Mouse (Mus musculus) testis, adult 2 months (tissue): Measurements from ENCODE around the gene Per1. TPM values are rescaled to one million over a fixed set of nuclear protein-coding genes. Genes with fewer than 3 reads are reported as not detected.

ENCODE experiments used
- H3K27ac ChIP-seq: fragments of 200-500 bp; 2 replicates; pipeline ENCODE4 v1.5.1; 2012; ENCODE audit warnings: low read depth, low read length; ENCODE audit not compliant: control insufficient read depth, insufficient read depth
- H3K27me3 ChIP-seq: fragments of 200-500 bp; 2 replicates; pipeline ENCODE4 v1.6.1; 2012; ENCODE audit warnings: mild to moderate bottlenecking, low read length, moderate library complexity; ENCODE audit not compliant: control insufficient read depth, insufficient read depth
- H3K36me3 ChIP-seq: fragments of 200-500 bp; 2 replicates; pipeline ENCODE4 v1.6.1; 2012; ENCODE audit warnings: mild to moderate bottlenecking, low read length; ENCODE audit not compliant: control insufficient read depth, insufficient read depth
- H3K4me1 ChIP-seq: fragments of 200-500 bp; 2 replicates; pipeline ENCODE4 v1.6.1; 2012; ENCODE audit warnings: low read length; ENCODE audit not compliant: control insufficient read depth, insufficient read depth
- H3K4me3 ChIP-seq: fragments of 200-500 bp; 2 replicates; pipeline ENCODE4 v1.5.1; 2012; ENCODE audit warnings: low read depth, mild to moderate bottlenecking, low read length, moderate library complexity, mixed read lengths; ENCODE audit not compliant: control insufficient read depth
- CTCF ChIP-seq: fragments of 200-500 bp; IDR thresholded peaks from 2 replicates; pipeline ENCODE4 v1.5.1; 2012; ENCODE audit warnings: low read depth, mild to moderate bottlenecking, inconsistent platforms, low read length, moderate library complexity; ENCODE audit not compliant: control insufficient read depth, insufficient read depth, insufficient replicate concordance
- POLR2A ChIP-seq: fragments of 200-500 bp; IDR thresholded peaks from 2 replicates; pipeline ENCODE4 v1.6.1; 2012; ENCODE audit warnings: low read depth, mild to moderate bottlenecking, inconsistent platforms, low read length, moderate library complexity; ENCODE audit not compliant: control insufficient read depth
- polyA plus RNA-seq: library from polyadenylated mRNA; depleted of rRNA; stranded (reverse); fragments of >200 nt; gene quantifications from 2 replicates; pipeline ENCODE4 v1.2.3, GENCODE M21; 2012

The Per1 gene
- polyA plus RNA-seq, 1 experiment = 103 TPM

DNA sequence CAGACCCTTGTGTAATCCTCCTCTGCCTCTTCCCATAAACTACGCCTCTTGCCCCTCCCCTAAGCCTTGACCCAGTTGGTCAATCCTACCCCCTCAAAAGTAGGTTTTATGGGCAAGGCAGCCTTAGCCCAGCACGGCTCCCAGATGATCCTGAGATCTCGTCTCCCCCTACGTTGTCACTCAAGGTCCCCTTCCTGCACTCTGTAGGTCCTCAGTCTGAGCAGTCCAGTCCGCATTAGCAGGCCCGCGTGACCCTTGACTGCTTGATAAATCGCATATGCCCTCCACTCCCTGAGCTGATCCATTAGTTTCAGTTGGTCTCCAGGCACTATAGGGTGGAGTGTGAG is 39.6 kb downstream of the Per1 start:
- no peaks in the 10 kb centered on the region for H3K27me3 ChIP-seq
- no peak overlapping the region for H3K27ac ChIP-seq
- peaks cover 8% of the 10 kb centered on the region for H3K4me1 ChIP-seq
- H3K4me3 ChIP-seq = peak overlapping the region; percentile 42
- TF ChIP-seq CTCF (no peak), POLR2A (no peak)
- H3K36me3 ChIP-seq = no peaks in the 10 kb centered on the region

GRCm38 (mm10) chr11:69135361-69135760 is 40.3 kb downstream of the Per1 start:
- Histone ChIP-seq H3K27me3 (no peaks in the 10 kb centered on the region), H3K4me1 (peaks cover 8% of the 10 kb centered on the region), H3K4me3 (no peak overlapping the region), H3K36me3 (no peaks in the 10 kb centered on the region), H3K27ac (no peak overlapping the region)
- TF ChIP-seq CTCF (no peak), POLR2A (no peak)

- Histone ChIP-seq H3K4me3 (no peak overlapping the region), H3K27ac (peak overlapping the region; percentile 57; the same call in 1 of the 2 replicates), H3K4me1 (no peaks in the 10 kb centered on the region), H3K36me3 (no peaks in the 10 kb centered on the region), H3K27me3 (no peaks in the 10 kb centered on the region)
- TF ChIP-seq CTCF = no peak
- no peak for TF ChIP-seq POLR2A
These were observed 52.5 kb downstream of the Per1 start for GRCm38 (mm10) chr11:69147546-69147945.

DNA sequence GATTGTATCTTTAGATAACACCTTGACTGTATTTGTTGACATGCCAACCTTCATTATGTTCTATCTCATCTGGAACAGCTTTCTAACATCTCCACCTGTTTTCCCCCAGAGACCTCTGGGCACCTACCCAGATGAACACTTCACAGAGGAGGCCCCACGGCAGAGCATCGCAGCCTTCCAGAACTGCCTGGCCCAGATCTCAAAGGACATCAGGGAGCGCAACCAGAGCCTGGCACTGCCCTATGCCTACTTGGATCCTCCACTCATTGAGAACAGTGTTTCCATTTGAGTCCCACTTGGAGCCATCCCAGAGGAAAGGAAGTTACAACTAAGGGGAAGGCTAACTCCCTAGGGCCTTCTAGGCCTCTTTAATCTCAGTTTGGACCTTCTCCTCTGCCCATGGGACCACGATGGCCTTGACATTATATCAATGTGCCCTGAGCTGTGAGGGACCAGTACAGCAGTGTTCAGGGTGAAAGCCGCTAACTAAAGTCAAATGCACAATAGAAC is 53.5 kb downstream of the Per1 start:
- no peaks in the 10 kb centered on the region for H3K36me3 ChIP-seq
- no peaks in the 10 kb centered on the region for H3K4me1 ChIP-seq
- no peak for TF ChIP-seq POLR2A
- no peak for TF ChIP-seq CTCF
- H3K27me3 ChIP-seq = no peaks in the 10 kb centered on the region
- H3K4me3 ChIP-seq = no peak overlapping the region
- H3K27ac ChIP-seq = 0 out of 2 replicates have a peak overlapping the region, but pooled peaks have one; percentile 2

- peak overlapping the region; percentile 34; the same call in 1 of the 2 replicates for H3K27ac ChIP-seq
- no peak overlapping the region for H3K4me3 ChIP-seq
- TF ChIP-seq POLR2A (no peak), CTCF (no peak)
- no peaks in the 10 kb centered on the region for H3K36me3 ChIP-seq
- no peaks in the 10 kb centered on the region for H3K4me1 ChIP-seq
- H3K27me3 ChIP-seq = no peaks in the 10 kb centered on the region
These were observed 54.7 kb downstream of the Per1 start for GRCm38 (mm10) chr11:69149728-69150127.

GRCm38 (mm10) chr11:69150444-69150843 is 55.4 kb downstream of the Per1 start:
- H3K27ac ChIP-seq = no peak overlapping the region
- no peaks in the 10 kb centered on the region for H3K36me3 ChIP-seq
- no peaks in the 10 kb centered on the region for H3K4me1 ChIP-seq
- TF ChIP-seq CTCF = 0 out of 2 replicates have a peak, but pooled peaks have one; percentile 22
- no peak for TF ChIP-seq POLR2A
- no peak overlapping the region for H3K4me3 ChIP-seq
- no peaks in the 10 kb centered on the region for H3K27me3 ChIP-seq

DNA sequence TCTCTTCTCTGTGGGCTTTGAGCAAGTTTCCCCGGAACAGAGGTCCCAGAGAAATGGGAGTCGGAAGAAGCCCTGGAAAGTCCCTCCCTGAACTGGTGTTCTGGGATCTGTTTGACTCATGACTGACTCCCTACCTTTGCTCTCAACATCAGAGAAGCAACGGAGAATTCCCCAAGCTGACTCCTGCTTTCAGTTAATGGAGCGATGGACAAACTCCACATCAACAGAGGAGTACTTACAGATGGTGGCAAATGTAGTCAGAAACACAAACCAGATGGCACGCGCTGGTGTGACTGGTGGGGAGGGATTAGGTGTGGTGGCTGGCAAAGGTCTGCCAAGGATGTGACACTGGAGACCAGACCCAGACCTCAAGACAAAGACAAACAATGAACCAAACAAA is 56.0 kb downstream of the Per1 start:
- no peaks in the 10 kb centered on the region for H3K27me3 ChIP-seq
- no peaks in the 10 kb centered on the region for H3K36me3 ChIP-seq
- no peak overlapping the region for H3K27ac ChIP-seq
- TF ChIP-seq POLR2A (no peak), CTCF (no peak)
- no peak overlapping the region for H3K4me3 ChIP-seq
- no peaks in the 10 kb centered on the region for H3K4me1 ChIP-seq

- H3K36me3 ChIP-seq = no peaks in the 10 kb centered on the region
- H3K27me3 ChIP-seq = no peaks in the 10 kb centered on the region
- no peak for TF ChIP-seq CTCF
- TF ChIP-seq POLR2A = no peak
- no peak overlapping the region for H3K27ac ChIP-seq
- no peak overlapping the region for H3K4me3 ChIP-seq
- H3K4me1 ChIP-seq = peaks cover 5% of the 10 kb centered on the region
These were observed 58.8 kb downstream of the Per1 start for GRCm38 (mm10) chr11:69153831-69154230.
